Comparison of ENCODE assay signal across 9 mouse cellular contexts in genomic region chr5:111414192-111414591, GRCm38 (mm10). TPM values are rescaled to one million over a fixed set of nuclear protein-coding genes. Genes with fewer than 3 reads are reported as not detected.
DNase-seq lines count a peak whose midpoint lies in the region; ATAC-seq lines count a peak whose summit lies in the region.
"Had no signal": no experiment of that assay in that cellular context is flagged by ENCODE, and none has a peak within 500 bp of the region (broad histone marks: within the 10 kb centered on the region; RNA-seq: fewer than 3 reads in every experiment).

No protein-coding gene starts in this region.

- no peaks in the 10 kb centered on the region for H3K27me3 ChIP-seq in forebrain, embryonic 14.5 days (replicated peaks; ENCODE audit: control insufficient read depth, insufficient read depth, low read length)

- H3K4me2 ChIP-seq in forebrain, embryonic 14.5 days (ENCODE audit: low read length): peak overlapping the region; percentile 96

- 0% methylated on average over 5 of the region's 5 CpGs for WGBS in forebrain, embryonic 14.5 days

- peak; percentile 35 for ATAC-seq in forebrain, embryonic 14.5 days
- ATAC-seq in hematopoietic stem cell, adult 5-6 weeks (replicated peaks in 1 of 2; ENCODE audit: insufficient read depth in 1 of 2, low FRiP score in 2 of 2, low TSS enrichment in 1 of 2, low read depth in 1 of 2, poor library complexity in 2 of 2, severe bottlenecking in 2 of 2): peak; percentile 81 to 86

- H3K27ac ChIP-seq in forebrain, embryonic 14.5 days (ENCODE audit: low read depth, low read length): peak overlapping the region; percentile 99; the same call in 1 of the 2 replicates

- H3K9me3 ChIP-seq in forebrain, embryonic 14.5 days (replicated peaks; ENCODE audit: control insufficient read depth, low read length): no peaks in the 10 kb centered on the region

- H3K4me1 ChIP-seq in forebrain, embryonic 14.5 days (ENCODE audit: control insufficient read depth, insufficient read depth, low read length): peaks cover 11% of the 10 kb centered on the region; the same call in 1 of the 2 replicates

- H3K9ac ChIP-seq in forebrain, embryonic 14.5 days (ENCODE audit: low read length): peak overlapping the region; percentile 100

- H3K4me3 ChIP-seq in forebrain, embryonic 14.5 days (ENCODE audit: low read depth, low read length): peak overlapping the region; percentile 99; the same call in 1 of the 2 replicates
- H3K4me3 ChIP-seq: erythroblast, embryonic 14.5 days had no signal

- peak; percentile 66 for DNase-seq in CD4-positive helper T cell, adult 2 months (ENCODE audit: low read depth, low spot score)
- DNase-seq in adrenal gland, postnatal 10 days: peak; percentile 86
- DNase-seq in forebrain, embryonic 14.5 days (ENCODE audit: low spot score): peak; percentile 96
- DNase-seq in layer of hippocampus, adult 8-10 months (ENCODE audit: low spot score in 2 of 2): peak; percentile 60 to 79
- peak; percentile 86 for DNase-seq in lung, postnatal 14 days
- peak; percentile 91 for DNase-seq in retina, embryonic 14.5 days (ENCODE audit: low spot score)
- peak; percentile 76 for DNase-seq in urinary bladder, postnatal 25 days (ENCODE audit: low spot score)

- H3K36me3 ChIP-seq in forebrain, embryonic 14.5 days (ENCODE audit: control insufficient read depth, insufficient read depth, low read length): peaks cover 10% of the 10 kb centered on the region

RNA-seq across cellular contexts. Expression of gene Mn1, which starts 3.0 kb away (rescaled TPM):
- 1 to 10 TPM; 6.4 to 8.5 TPM for total RNA-seq in adrenal gland, postnatal 10 days (2021)
- 57.2 and 71.2 TPM in 2 replicates for polyA plus RNA-seq in forebrain, embryonic 14.5 days (2014; fragmentation: Nextera tagmentation; extraction: Ambion mirVana)
- 4.6 and 10.6 TPM in 2 replicates for total RNA-seq in hematopoietic stem cell, adult 5-6 weeks (2017)
- 10 to 100 TPM; 30.0 to 35.0 (median 32.2) TPM for total RNA-seq in layer of hippocampus, adult 8-10 months (2022)

Comparison
In these comparisons a context has a peak if more than half of its experiments do, and no peak if none do; other contexts are left out.
1. Peak in every context shown above with its lines: DNase-seq, ATAC-seq, H3K4me3 ChIP-seq and H3K27ac ChIP-seq.